Mouse (Mus musculus): Measurements from ENCODE around the gene Cep350.

Gene Cep350

DNA sequence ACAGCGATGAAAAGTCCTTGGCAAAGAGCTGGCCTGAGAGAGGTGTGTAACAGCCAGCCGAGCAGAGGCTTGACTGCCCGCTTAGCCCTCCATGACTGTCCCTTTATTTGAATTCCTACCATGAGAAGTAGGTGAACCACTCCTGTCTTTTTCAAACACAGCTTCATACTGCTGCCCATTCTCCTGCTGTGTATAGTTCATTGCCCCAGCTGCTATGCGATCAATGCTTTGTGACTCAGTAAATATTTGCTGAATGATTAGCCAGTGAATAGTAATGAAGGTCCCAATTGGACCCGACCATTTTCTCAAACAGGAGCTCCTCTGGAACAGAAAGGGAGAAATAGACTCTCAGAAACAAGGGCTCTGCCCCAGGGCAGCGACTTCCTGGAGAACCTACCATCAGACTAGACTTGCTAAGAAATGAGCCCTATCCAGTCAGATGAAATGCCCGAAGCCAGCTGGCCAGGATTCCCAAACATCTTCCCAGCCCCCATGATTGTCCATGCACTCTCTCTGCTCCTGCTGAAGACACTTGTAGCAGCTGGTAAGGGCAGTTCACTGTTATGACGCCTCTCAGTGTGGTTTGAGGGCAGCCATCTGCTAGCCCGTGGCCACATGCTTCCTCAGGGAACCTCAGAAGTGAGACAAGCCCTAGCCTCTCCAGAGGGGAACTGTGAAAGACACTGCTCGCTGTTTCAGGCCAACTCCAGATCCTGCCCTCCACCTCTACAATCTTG lies 163.2 kb downstream of the Cep350 start:
- no peak for DNase-seq (ENCODE audit: low read depth, low spot score)

DNA sequence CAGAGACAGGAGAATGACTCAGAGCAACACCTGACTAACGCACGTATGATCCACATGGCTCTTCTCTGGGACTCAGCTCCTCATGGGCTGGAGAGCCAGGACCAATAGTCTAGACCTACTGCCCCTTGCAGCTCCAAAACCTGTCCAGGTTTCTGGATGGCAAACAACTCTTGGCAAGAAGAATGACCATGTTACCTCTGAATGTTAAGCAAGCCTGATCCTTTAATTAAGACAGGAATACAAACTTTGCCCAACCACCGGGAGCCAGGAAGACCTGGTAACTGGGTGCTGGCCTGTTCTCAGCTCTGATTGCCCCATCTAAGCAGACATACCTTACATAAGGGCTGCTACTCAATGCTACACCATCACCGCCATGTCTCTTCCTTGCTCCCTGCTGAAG lies 164.8 kb downstream of the Cep350 start:
- no peak for DNase-seq (ENCODE audit: low read depth, low spot score)

DNA sequence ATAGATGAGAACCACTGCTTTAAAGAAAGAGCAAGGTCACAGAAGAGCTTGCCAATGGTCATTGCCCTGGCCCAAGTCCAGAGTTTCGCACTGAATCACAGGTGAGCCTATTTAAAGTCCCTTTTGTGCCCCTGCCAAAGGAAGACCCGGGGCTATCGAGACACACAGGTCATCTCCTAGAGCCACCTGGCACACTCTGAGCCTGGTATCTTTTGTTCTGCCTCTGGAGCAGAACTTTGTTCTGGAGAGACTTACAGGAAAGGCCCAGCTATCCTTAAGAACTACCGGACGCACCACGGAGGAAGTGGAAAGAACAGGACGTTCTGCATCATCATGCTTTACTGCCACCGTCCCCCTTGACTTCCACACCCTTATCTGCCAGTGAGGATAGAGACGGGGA lies 167.4 kb downstream of the Cep350 start:
- DNase-seq (ENCODE audit: low read depth, low spot score) = no peak

DNA sequence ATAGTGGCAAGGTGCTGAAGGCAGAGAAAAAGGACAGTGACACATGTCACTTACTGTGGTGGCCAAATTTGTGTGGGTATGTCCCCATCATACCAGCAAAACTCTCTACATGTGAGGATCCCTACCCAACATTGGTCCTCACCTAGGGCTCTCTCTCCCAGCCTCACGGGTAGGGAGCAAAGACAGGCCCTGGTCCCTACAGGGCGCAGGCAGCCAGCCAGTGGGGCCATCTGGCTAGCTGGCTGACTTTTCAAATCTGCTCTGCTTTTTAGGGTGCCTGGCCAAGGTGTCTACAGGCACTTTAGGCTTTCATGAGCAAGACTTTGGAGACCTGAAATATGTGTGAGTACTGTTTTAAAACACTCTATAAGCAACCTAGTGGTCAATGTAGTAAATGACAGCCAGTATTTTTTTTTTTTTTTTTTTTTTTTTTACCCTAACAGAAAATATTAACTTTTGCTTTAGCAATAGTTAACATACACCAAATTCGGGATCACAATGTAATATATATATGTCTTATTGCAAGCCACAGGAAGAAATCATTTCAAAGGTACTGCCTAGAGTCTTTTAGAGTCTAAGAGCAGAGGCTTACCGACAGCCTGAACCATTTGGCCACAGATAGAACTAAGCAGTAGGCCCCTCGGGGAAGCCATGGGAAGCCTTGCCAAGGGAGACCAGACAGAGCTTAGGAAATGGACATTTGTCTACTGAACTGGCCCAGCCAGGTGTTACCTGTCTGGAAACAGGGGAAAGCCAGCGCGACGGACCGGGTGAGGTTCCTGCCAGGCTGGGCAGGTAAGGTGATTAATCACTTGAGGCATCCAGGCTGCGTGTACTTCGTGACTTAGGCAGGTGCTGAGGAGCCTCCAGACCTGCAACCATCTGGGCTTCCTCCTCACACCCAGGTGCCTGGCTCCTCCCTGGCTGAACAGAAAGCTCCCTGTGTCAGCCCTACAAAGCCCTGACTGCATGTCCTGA lies 171.8 kb downstream of the Cep350 start:
- no peak for DNase-seq (ENCODE audit: low read depth, low spot score)

DNA sequence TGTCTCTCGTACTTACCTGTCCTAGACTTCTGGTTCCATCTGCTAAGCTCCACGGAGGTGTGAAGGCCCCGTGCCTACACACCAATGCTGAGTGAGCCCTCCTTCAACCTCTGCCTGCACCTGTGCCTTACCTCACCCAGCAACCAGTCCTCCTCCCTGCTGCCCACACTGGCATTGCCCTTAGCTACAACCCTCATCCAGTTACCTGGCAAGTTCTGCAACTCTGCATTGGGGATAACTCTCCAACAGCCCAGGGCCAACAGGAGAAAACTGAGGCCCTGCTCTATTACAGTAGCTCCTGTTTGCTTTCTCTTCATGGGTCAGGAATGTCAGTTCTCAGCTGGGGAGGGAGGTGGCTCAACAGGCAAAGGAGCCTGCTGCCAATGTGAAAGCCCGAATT lies 175.1 kb downstream of the Cep350 start:
- DNase-seq (ENCODE audit: low read depth, low spot score) = no peak

DNA sequence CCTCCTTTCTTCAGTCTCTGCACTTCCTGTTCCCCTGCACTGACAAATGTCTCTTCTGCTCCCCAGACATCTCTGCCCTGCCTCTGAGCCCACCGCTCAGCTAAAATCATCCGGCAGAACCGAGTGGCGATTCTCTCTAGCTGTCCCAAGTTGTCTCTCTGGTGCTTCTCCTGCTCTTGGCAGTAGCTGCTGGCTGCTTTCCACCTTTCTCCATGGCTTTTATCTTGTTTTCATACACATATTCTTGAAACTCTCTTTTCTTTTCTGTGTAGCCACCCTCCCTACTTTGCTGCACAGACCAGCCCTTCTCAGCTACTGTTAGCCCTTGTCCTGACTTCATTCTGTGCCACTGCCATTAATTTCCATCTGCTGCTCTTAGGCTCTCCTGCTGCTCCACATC lies 175.6 kb downstream of the Cep350 start:
- DNase-seq (ENCODE audit: low read depth, low spot score) = no peak

DNA sequence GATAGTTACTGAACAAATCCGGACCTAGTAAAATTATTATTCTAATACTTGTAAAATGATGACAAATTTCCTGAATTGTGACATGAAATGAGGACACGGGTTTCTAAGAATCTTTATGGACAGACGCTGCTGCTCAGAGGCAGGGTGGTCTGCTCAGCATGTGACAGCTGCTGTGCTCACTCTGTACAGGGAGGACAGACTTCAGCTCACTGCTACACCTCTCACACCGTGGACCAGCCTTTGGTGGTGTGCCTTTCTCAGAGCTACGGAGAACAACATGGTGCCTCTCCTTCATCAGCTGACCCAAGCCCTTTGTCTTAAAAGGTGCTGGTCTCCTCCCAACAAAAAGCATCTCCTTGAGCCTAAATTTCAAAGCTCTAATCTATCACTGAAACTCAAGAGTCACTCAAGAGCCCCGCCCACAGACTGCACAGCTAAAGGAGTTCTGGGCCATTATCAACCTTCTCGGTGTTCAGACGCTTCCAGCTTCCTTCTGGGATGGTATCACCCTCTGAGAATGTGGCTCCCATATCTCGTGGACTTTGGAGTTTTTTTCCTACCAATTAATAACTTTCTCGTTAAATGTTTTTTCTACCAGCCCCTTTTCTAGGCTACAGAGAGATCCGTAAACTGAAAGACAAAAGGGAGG lies 176.2 kb downstream of the Cep350 start:
- DNase-seq (ENCODE audit: low read depth, low spot score) = no peak

DNA sequence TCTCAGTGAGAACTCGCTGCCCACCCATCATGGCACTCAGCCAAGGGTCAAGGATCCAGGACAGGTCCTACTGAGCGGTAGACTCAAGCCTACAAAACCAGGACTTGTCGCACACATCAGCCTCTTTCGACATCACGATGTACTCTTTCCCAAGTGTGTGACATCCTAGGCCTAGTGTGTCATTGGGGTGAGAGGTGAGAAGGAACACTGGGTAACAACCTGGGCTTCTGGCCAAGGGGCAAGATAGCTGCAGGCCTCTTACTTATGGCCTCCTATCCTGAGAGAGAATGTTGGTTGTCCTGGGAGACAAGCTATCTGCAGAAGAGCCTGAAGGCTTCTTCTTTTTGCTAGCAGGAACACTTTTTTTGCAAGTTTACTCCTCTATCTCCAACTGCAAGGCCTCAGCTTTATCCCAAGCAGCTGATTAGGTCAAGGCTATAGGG lies 177.2 kb downstream of the Cep350 start:
- DNase-seq (ENCODE audit: low read depth, low spot score) = no peak
